Mouse (Mus musculus) testis, postnatal 14 days (tissue): ENCODE results near the gene Mme.

Experiments
- DNase-seq: peaks from one replicate; pipeline ENCODE4 v3.0.0; 2021; ENCODE audit warnings: low spot score

Mme gene

GRCm38 (mm10) chr3:63350704-63351103 is 109.4 kb downstream of the Mme start:
- no peak for DNase-seq

GRCm38 (mm10) chr3:63351680-63352260 is 110.4 kb downstream of the Mme start:
- no peak for DNase-seq

- no peak for DNase-seq
Measured at GRCm38 (mm10) chr3:63359512-63359911, 118.2 kb downstream of the Mme start.

- no peak for DNase-seq
Measured at GRCm38 (mm10) chr3:63384989-63385388, 143.7 kb downstream of the Mme start.

- DNase-seq = no peak
Measured at GRCm38 (mm10) chr3:63390774-63391173, 149.4 kb downstream of the Mme start.

GRCm38 (mm10) chr3:63391348-63391747 is 150.0 kb downstream of the Mme start:
- DNase-seq = no peak

- DNase-seq = no peak
Measured at GRCm38 (mm10) chr3:63394424-63394941, 153.1 kb downstream of the Mme start.

- DNase-seq = no peak
Measured at GRCm38 (mm10) chr3:63398171-63398570, 156.8 kb downstream of the Mme start.

GRCm38 (mm10) chr3:63406438-63406837 is 165.1 kb downstream of the Mme start:
- DNase-seq = no peak

- no peak for DNase-seq
Measured at GRCm38 (mm10) chr3:63411006-63411405, 169.7 kb downstream of the Mme start.

GRCm38 (mm10) chr3:63412220-63412937 is 171.0 kb downstream of the Mme start:
- DNase-seq = no peak

- peak; percentile 4 for DNase-seq
Measured at GRCm38 (mm10) chr3:63413046-63413911, 171.9 kb downstream of the Mme start.

GRCm38 (mm10) chr3:63417284-63417683 is 175.9 kb downstream of the Mme start:
- no peak for DNase-seq

GRCm38 (mm10) chr3:63417758-63418157 is 176.4 kb downstream of the Mme start:
- DNase-seq = no peak

GRCm38 (mm10) chr3:63423552-63423951 is 182.2 kb downstream of the Mme start:
- no peak for DNase-seq
